In the genomic region with DNA sequence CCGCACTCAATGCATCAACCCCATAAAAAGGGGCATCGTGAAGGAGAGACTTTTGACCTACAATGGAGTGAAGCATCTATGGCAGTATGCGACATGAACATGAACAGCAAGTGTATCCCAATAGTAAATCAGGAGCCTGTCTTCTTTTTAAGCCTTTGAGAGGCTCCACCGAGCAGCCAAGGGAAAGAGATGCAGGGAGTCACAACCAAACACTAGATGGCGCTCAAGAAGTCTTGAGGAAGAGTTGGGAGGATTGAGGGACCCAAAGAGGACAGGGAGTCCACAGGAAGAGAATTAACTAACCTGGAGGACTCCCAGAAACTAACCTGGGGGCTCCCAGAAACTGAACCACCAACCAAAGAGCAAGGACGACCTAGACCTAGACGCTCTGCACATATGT, we compare ENCODE assay signal across 9 mouse cellular contexts. TPM values are rescaled to one million over a fixed set of nuclear protein-coding genes. Genes with fewer than 3 reads are reported as not detected.
DNase-seq lines count a peak whose midpoint lies in the region; ATAC-seq and TF ChIP-seq lines count a peak whose summit lies in the region.
"Had no signal": no experiment of that assay in that cellular context is flagged by ENCODE, and none has a peak within 500 bp of the region (broad histone marks: within the 10 kb centered on the region; RNA-seq: fewer than 3 reads in every experiment).

No protein-coding gene starts in this region.

- no peak overlapping the region for H3K4me3 ChIP-seq in layer of hippocampus, adult 2 months
- no peak overlapping the region for H3K4me3 ChIP-seq in limb, embryonic 10.5 days
- H3K4me3 ChIP-seq: heart, embryonic 13.5 days had no signal

- H3K27me3 ChIP-seq in limb, embryonic 10.5 days (ENCODE audit: low read depth, poor library complexity, severe bottlenecking), result no peaks in the 10 kb centered on the region
- H3K27me3 ChIP-seq: heart, embryonic 13.5 days had no signal

- no peak overlapping the region for H3K27ac ChIP-seq in layer of hippocampus, adult 2 months
- H3K27ac ChIP-seq in limb, embryonic 10.5 days, result no peak overlapping the region
- H3K27ac ChIP-seq: heart, embryonic 13.5 days had no signal

- peaks cover 1% of the 10 kb centered on the region; the same call in 1 of the 2 replicates for H3K4me1 ChIP-seq in limb, embryonic 10.5 days
- H3K4me1 ChIP-seq: heart, embryonic 13.5 days had no signal

- no peaks in the 10 kb centered on the region for H3K36me3 ChIP-seq in limb, embryonic 10.5 days
- H3K36me3 ChIP-seq: heart, embryonic 13.5 days had no signal

- peak; percentile 72 for ATAC-seq in common myeloid progenitor, adult 5-6 weeks (replicated peaks; ENCODE audit: low read depth, poor library complexity, severe bottlenecking)
- ATAC-seq in megakaryocyte-erythroid progenitor cell, adult 5-6 weeks (replicated peaks; ENCODE audit: low FRiP score, low TSS enrichment, poor library complexity, severe bottlenecking), result peak; percentile 54; the same call in 1 of the 2 replicates

- peak; percentile 67 for DNase-seq in adrenal gland, postnatal 14 days
- no peak for DNase-seq in adrenal gland, adult 2 months
- DNase-seq in layer of hippocampus, adult 2 months (ENCODE audit: low spot score in 2 of 2), result peak; percentile 35 to 39
- no peak for DNase-seq in layer of hippocampus, adult 9-10 months (ENCODE audit: low spot score)
- no peak for DNase-seq in cerebellum, adult 11 months
- DNase-seq in limb, embryonic 10.5 days (ENCODE audit: low spot score), result no peak

- 40% methylated on average over 7 of the region's 7 CpGs for WGBS in limb, embryonic 10.5 days

- no peaks in the 10 kb centered on the region for H3K9me3 ChIP-seq in limb, embryonic 10.5 days (replicated peaks)
- H3K9me3 ChIP-seq: heart, embryonic 13.5 days had no signal

- TF ChIP-seq CTCF in layer of hippocampus, adult 2 months (conservative IDR thresholded peaks at IDR 0.05), result peak; percentile 79

RNA-seq across cellular contexts. Expression of gene Rack1, which starts 20.7 kb away (rescaled TPM):
- total RNA-seq in adrenal gland, postnatal 14 days (2021), result 735 and 919 TPM in 2 replicates
- 100 to 1,000 TPM; 663 to 695 TPM for total RNA-seq in adrenal gland, adult 2 months (2021)
- 1,357 and 1,385 TPM in 2 replicates for polyA plus RNA-seq in adrenal gland, adult 2 months (2012; rRNA removed)
- 100 to 1,000 TPM; 226 to 240 TPM for total RNA-seq in layer of hippocampus, adult 2 months (2021)
- 1,552 and 1,662 TPM in 2 replicates for total RNA-seq in common myeloid progenitor, adult 5-6 weeks (2017)
- total RNA-seq in megakaryocyte-erythroid progenitor cell, adult 5-6 weeks (2014; fragmentation: Nextera tagmentation), result 2,653 and 3,048 TPM in 2 replicates
- 1,625 and 1,902 TPM in 2 replicates for total RNA-seq in megakaryocyte-erythroid progenitor cell, adult 5-6 weeks (2017)
- polyA plus RNA-seq in limb, embryonic 10.5 days (2016; fragmentation: Nextera tagmentation; extraction: Ambion mirVana), result 818 and 973 TPM in 2 replicates

RNA-seq across cellular contexts. Expression of gene Trim41, which starts 37.7 kb away (rescaled TPM):
- 34.6 and 40.5 TPM in 2 replicates for total RNA-seq in adrenal gland, postnatal 14 days (2021)
- 10 to 100 TPM; 38.6 to 45.0 TPM for total RNA-seq in adrenal gland, adult 2 months (2021)
- 36.5 and 38.6 TPM in 2 replicates for polyA plus RNA-seq in adrenal gland, adult 2 months (2012; rRNA removed)
- total RNA-seq in layer of hippocampus, adult 2 months (2021), result 10 to 100 TPM; 56.8 to 61.5 TPM
- total RNA-seq in common myeloid progenitor, adult 5-6 weeks (2017), result 50.2 and 70.9 TPM in 2 replicates
- total RNA-seq in megakaryocyte-erythroid progenitor cell, adult 5-6 weeks (2014; fragmentation: Nextera tagmentation), result 16.0 and 19.8 TPM in 2 replicates
- total RNA-seq in megakaryocyte-erythroid progenitor cell, adult 5-6 weeks (2017), result 18.6 and 64.6 TPM in 2 replicates
- polyA plus RNA-seq in limb, embryonic 10.5 days (2016; fragmentation: Nextera tagmentation; extraction: Ambion mirVana), result 4.2 and 6.1 TPM in 2 replicates

RNA-seq across cellular contexts. Expression of gene Trim7, which starts 46.5 kb away (rescaled TPM):
- total RNA-seq in adrenal gland, postnatal 14 days (2021), result 6.1 and 8.5 TPM in 2 replicates
- 1 to 10 TPM; 8.8 to 9.0 TPM for total RNA-seq in adrenal gland, adult 2 months (2021)
- 16.5 and 21.0 TPM in 2 replicates for polyA plus RNA-seq in adrenal gland, adult 2 months (2012; rRNA removed)
- total RNA-seq in layer of hippocampus, adult 2 months (2021), result 1 to 10 TPM; 2.6 to 2.8 TPM
- 0.19 and 0.78 TPM in 2 replicates for total RNA-seq in common myeloid progenitor, adult 5-6 weeks (2017)
- 0.84 TPM in 1 of 2 replicates, not detected in the other for total RNA-seq in megakaryocyte-erythroid progenitor cell, adult 5-6 weeks (2014; fragmentation: Nextera tagmentation)
- 0.75 and 0.80 TPM in 2 replicates for total RNA-seq in megakaryocyte-erythroid progenitor cell, adult 5-6 weeks (2017)
- polyA plus RNA-seq in limb, embryonic 10.5 days (2016; fragmentation: Nextera tagmentation; extraction: Ambion mirVana), result 0.70 TPM in 1 of 2 replicates, not detected in the other

RNA-seq across cellular contexts. Expression of gene Gm12184, which starts 47.0 kb away (rescaled TPM):
- total RNA-seq in adrenal gland, postnatal 14 days (2021), result 2.3 and 3.5 TPM in 2 replicates
- 1 to 10 TPM; 1.8 to 6.2 TPM for total RNA-seq in adrenal gland, adult 2 months (2021)
- 10.5 and 17.5 TPM in 2 replicates for polyA plus RNA-seq in adrenal gland, adult 2 months (2012; rRNA removed)
- total RNA-seq in layer of hippocampus, adult 2 months (2021), result 1 to 10 TPM in 1 of 2 experiments, under 1 TPM in 1; 0.79 to 1.3 TPM
- total RNA-seq in common myeloid progenitor, adult 5-6 weeks (2017), result 48.6 and 64.4 TPM in 2 replicates
- total RNA-seq in megakaryocyte-erythroid progenitor cell, adult 5-6 weeks (2014; fragmentation: Nextera tagmentation), result 10.6 and 12.0 TPM in 2 replicates
- total RNA-seq in megakaryocyte-erythroid progenitor cell, adult 5-6 weeks (2017), result 6.7 and 9.1 TPM in 2 replicates
- polyA plus RNA-seq in limb, embryonic 10.5 days (2016; fragmentation: Nextera tagmentation; extraction: Ambion mirVana), result 2.9 and 5.1 TPM in 2 replicates

Comparison
In these comparisons a context has a peak if more than half of its experiments do, and no peak if none do; other contexts are left out.
1. DNase-seq: peak in adrenal gland, postnatal 14 days (single experiment) and layer of hippocampus, adult 2 months (2 of 2); none in adrenal gland, adult 2 months (single experiment), layer of hippocampus, adult 9-10 months (single experiment), cerebellum, adult 11 months (single experiment) and limb, embryonic 10.5 days (single experiment).